Mouse (Mus musculus) heart, embryonic 11.5 days (tissue): ENCODE measurements around the gene Mall. TPM values are rescaled to one million over a fixed set of nuclear protein-coding genes. Genes with fewer than 3 reads are reported as not detected.
A peak's percentile ranks its signal among the peaks of the same experiment; 100 is the strongest.

Source experiments
- ATAC-seq: fragments of 200-750 bp; cut with Nextera tagmentation; replicated peaks from 2 replicates; pipeline ENCODE4 v1.8.0; 2017; ENCODE audit warnings: moderate library complexity; ENCODE audit not compliant: insufficient number of reproducible peaks, low FRiP score, low TSS enrichment
- H3K27ac ChIP-seq: fragments of 300-500 bp; sonication (generic); 2 replicates; pipeline ENCODE4 v1.5.1; 2014; ENCODE audit warnings: mild to moderate bottlenecking, low read depth, low read length
- H3K27me3 ChIP-seq: fragments of 300-500 bp; sonication (generic); 2 replicates; pipeline ENCODE4 v1.6.1; 2014; ENCODE audit warnings: mild to moderate bottlenecking, low read length, mixed read lengths; ENCODE audit not compliant: control insufficient read depth, insufficient read depth
- H3K36me3 ChIP-seq: fragments of 300-500 bp; sonication (generic); 2 replicates; pipeline ENCODE4 v1.6.1; 2014; ENCODE audit warnings: mild to moderate bottlenecking, low read length, moderate library complexity, mixed read lengths; ENCODE audit not compliant: control insufficient read depth, insufficient read depth
- H3K4me1 ChIP-seq: fragments of 300-500 bp; sonication (generic); 2 replicates; pipeline ENCODE4 v1.6.1; 2014; ENCODE audit warnings: low read length; ENCODE audit not compliant: control insufficient read depth, insufficient read depth
- H3K4me2 ChIP-seq: fragments of 300-500 bp; sonication (generic); 2 replicates; pipeline ENCODE4 v1.6.1; 2014; ENCODE audit warnings: mild to moderate bottlenecking, moderate library complexity
- H3K4me3 ChIP-seq: fragments of 300-500 bp; sonication (generic); 2 replicates; pipeline ENCODE4 v1.5.1; 2014; ENCODE audit warnings: low read depth, low read length
- H3K9ac ChIP-seq: fragments of 300-500 bp; sonication (generic); 2 replicates; pipeline ENCODE4 v1.6.1; 2014; ENCODE audit warnings: mild to moderate bottlenecking, low read depth, low read length, moderate library complexity
- H3K9me3 ChIP-seq: fragments of 300-500 bp; sonication (generic); replicated peaks from 2 replicates; pipeline ENCODE4 v1.6.1; 2016; ENCODE audit warnings: low read length; ENCODE audit not compliant: control insufficient read depth
- WGBS: fragments of 180-500 bp; shearing (Covaris S2); extraction: QIAGEN DNeasy Blood & Tissue Kit; methylation state at CpG from one replicate; pipeline ENCODE4 v1.1.7; 2014; ENCODE audit not compliant: insufficient replicate concordance; 5-methylcytosine and 5-hydroxymethylcytosine counted together
- polyA plus RNA-seq: library from polyadenylated mRNA; unstranded; fragments of >200 nt; fragmentation: Nextera tagmentation; extraction: Ambion mirVana; gene quantifications from 2 replicates; pipeline ENCODE4 v1.2.1, GENCODE M21; 2014

Mall gene
- polyA plus RNA-seq, 1 experiment from 2014 or later, result 2.5 TPM

DNA sequence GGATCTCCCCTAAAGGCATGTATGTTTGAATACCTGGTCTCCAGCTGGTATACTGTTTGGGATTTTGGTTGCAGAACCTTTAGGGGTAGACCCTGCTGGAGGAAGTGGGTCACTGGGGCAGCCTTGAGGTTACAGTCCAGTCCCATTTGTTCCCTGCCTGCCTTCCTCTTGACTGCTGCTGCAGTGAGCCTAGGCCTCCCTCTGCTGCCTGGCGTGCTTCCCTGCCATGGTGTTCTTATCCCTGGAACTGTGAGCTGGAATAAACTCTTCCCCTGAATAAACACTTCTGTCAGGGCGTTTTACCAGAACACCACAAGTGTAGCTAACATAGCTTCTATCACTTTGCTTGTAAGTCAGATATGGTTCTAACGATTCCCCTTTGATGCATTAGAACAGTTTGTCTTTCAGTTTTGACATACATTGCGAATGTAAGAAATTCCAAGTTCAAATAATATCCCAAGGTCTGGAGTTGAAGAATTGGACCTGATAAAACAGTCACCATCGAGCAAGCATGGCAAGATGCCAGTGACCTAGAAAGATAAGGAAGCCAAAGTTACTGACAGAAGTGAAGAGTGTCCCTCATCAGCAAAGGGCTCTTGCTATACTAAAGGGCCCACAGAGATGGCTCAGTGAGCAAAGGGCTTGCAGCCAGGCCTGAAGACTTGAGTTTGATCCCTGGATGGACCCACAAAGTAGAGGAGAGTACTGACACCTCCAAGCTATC is 29.6 kb upstream of the Mall start:
- Histone ChIP-seq H3K4me1 (peaks cover 7% of the 10 kb centered on the region), H3K4me3 (no peak overlapping the region), H3K9ac (no peak overlapping the region), H3K27me3 (no peaks in the 10 kb centered on the region), H3K27ac (no peak overlapping the region), H3K4me2 (no peak overlapping the region), H3K36me3 (no peaks in the 10 kb centered on the region), H3K9me3 (no peaks in the 10 kb centered on the region)
- WGBS, result 49% methylated on average over 5 of the region's 5 CpGs
- no peak for ATAC-seq

DNA sequence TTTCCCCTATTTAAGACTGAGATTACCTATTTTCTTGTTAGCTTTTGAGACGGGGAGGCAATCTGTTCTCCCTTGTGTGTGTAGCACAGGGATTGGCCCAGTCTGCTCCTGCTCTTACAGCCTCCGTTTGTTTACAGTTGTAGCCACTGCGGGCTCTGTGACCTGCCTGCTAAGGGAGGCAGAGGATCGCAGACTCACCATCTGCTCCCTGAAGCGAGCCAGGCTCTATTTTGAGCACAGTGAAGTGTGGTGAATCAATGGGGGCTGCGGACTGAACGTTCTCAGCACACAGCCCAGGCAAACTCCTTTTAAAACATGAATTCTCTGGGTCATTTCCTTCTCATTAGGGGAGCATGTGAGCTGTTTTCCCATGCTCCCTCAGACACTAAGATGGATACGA is 27.4 kb upstream of the Mall start:
- Histone ChIP-seq H3K9ac (peak overlapping the region; percentile 43; the same call in 1 of the 2 replicates), H3K27ac (no peak overlapping the region), H3K4me2 (peak overlapping the region; percentile 31; the same call in 1 of the 2 replicates), H3K36me3 (no peaks in the 10 kb centered on the region), H3K4me3 (no peak overlapping the region), H3K9me3 (no peaks in the 10 kb centered on the region), H3K27me3 (no peaks in the 10 kb centered on the region), H3K4me1 (peaks cover 7% of the 10 kb centered on the region)
- WGBS, result 28% methylated on average over 8 of the region's 8 CpGs
- no peak for ATAC-seq

DNA sequence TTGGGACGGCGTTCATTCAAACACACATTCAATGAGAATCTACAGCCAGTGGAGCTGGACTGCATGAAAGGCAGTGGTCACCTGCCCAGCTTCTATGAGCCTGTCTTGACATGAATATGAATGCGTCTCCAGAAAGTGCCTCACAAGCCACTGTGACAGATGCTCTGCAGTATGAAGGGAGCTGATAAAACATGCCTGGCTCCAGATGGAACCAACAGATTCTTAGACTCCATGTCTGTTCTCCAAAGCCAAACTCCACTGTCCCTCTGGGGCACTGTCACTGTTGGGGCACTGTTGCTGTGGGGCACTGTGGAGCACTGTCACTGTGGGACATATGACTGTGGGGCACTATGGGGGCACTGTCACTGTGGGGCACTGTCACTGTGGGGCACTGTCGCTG is 24.4 kb upstream of the Mall start:
- no peak overlapping the region for H3K4me3 ChIP-seq
- 86% methylated on average over 4 of the region's 4 CpGs for WGBS

DNA sequence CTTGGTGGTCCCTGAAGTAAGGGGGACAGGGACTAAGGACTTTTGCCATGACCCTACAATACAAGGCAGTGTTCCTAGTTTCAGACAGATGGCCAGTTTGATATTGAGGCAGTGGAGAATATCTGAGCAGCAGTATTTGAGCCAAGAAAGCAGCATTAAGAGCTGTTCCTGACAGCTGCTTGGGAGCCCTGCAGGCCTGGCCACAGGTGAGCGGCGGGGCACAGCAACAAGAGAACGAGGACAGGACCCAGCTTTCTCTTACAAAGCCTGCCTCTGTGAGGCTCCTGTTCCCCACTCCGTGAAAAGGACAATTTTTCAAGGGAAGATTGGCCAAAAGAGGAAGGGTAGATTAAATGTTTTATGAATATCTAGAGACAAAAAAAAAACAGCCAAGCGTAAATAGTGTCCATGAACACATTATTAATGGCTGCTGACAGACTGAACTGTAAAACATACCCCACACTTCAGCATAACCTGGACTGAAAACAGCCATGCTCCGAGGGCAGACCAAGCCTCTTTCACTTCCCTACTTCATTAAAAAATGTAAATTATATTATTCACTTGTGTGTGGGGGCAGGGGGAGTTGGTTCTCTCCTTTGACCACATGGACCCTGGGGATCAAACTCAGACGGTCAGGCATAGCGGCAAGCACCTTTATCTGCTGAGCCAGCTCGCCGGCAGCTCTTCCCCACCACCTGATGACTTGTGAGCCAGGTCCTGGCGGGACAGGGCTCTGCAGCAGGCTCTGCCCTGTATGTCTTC is 22.3 kb upstream of the Mall start:
- 0 out of 2 replicates have a peak, but pooled peaks cover 3% of the 10 kb centered on the region for H3K4me1 ChIP-seq
- H3K9ac ChIP-seq, result no peak overlapping the region
- no peak overlapping the region for H3K4me3 ChIP-seq
- no peak overlapping the region for H3K4me2 ChIP-seq
- ATAC-seq, result no peak
- no peaks in the 10 kb centered on the region for H3K27me3 ChIP-seq
- 64% methylated on average over 11 of the region's 11 CpGs for WGBS
- no peak overlapping the region for H3K27ac ChIP-seq
- H3K36me3 ChIP-seq, result no peaks in the 10 kb centered on the region
- H3K9me3 ChIP-seq, result no peaks in the 10 kb centered on the region

More for the DNA sequence above, 24.4 kb upstream of the Mall start:
- no peak overlapping the region for H3K9ac ChIP-seq
- no peak overlapping the region for H3K4me2 ChIP-seq
- no peak overlapping the region for H3K27ac ChIP-seq
- no peaks in the 10 kb centered on the region for H3K27me3 ChIP-seq
- no peaks in the 10 kb centered on the region for H3K9me3 ChIP-seq
- peaks cover 3% of the 10 kb centered on the region; the same call in 1 of the 2 replicates for H3K4me1 ChIP-seq
- H3K36me3 ChIP-seq, result no peaks in the 10 kb centered on the region
- no peak for ATAC-seq

DNA sequence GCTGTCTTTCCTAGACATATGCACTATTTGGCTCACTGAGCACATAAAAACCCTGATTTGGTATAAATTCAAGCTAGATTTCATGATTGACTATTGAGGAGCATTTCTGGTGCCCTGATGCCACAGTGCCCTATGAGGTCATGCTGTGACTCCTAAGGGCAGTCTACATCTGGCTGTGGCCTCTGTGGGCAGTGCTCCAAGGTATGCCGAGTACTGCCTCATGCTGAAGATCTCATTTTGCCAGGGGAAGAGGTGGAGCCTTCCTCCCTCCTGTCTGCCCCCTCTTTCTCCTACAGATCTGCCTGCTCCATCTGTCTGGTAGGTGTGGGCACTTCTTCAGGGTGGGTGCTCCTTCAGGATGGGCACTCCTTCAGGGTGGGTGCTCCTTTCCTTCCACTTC is 19.6 kb upstream of the Mall start:
- Histone ChIP-seq H3K4me3 (no peak overlapping the region), H3K36me3 (no peaks in the 10 kb centered on the region), H3K9ac (no peak overlapping the region), H3K27ac (no peak overlapping the region), H3K27me3 (no peaks in the 10 kb centered on the region), H3K4me2 (no peak overlapping the region), H3K9me3 (no peaks in the 10 kb centered on the region), H3K4me1 (no peaks in the 10 kb centered on the region; the same call in 1 of the 2 replicates)
- ATAC-seq, result no peak
- WGBS, result 53% methylated on average over 1 of the region's 1 CpGs

DNA sequence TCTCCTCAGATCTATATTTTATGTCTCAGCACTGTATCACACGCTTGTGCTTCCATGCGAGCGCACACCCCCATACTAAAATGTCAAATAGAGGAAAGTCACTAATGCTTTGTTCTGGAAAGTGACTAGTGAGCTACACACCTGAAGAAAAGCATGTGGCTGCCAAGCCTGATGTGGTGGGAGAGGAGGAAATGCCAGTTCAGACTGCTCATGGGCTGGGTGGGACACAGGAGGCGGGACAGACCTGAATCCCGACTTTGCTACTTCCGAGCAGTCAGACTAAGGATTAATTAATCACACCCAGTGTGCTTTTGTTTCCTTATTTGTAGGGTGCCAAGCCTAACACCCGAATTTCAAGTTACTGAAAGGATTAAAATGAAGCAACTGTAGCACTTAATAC is 18.6 kb upstream of the Mall start:
- Histone ChIP-seq H3K36me3 (no peaks in the 10 kb centered on the region), H3K4me2 (no peak overlapping the region), H3K9ac (no peak overlapping the region), H3K27ac (no peak overlapping the region), H3K4me1 (no peaks in the 10 kb centered on the region; the same call in 1 of the 2 replicates), H3K27me3 (no peaks in the 10 kb centered on the region), H3K9me3 (no peaks in the 10 kb centered on the region), H3K4me3 (no peak overlapping the region)
- 69% methylated on average over 7 of the region's 7 CpGs for WGBS
- ATAC-seq, result no peak

DNA sequence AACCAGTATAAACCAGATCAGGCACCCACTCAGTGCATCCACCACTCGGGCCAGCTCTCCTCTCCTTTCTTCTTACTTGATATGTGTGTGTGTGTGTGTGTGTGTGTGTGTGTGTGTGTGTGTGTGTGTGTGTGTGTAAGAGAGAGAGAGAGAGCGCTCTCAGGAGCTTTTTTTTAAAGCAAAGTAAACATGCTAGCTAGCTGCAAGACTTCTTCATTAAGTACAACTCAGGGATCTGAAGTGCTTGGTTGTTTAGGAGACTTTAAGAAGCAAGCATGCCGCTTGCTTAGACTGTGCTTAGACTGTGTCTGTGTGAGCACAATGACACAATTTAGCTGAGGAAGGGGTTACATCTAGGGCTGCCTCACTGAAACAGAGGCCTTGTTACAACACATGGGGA is 12.9 kb upstream of the Mall start:
- ATAC-seq, result no peak
- H3K4me3 ChIP-seq, result no peak overlapping the region
- H3K27ac ChIP-seq, result no peak overlapping the region
- H3K4me1 ChIP-seq, result no peaks in the 10 kb centered on the region; the same call in 1 of the 2 replicates
- H3K9me3 ChIP-seq, result no peaks in the 10 kb centered on the region
- H3K27me3 ChIP-seq, result no peaks in the 10 kb centered on the region
- 76% methylated on average over 3 of the region's 3 CpGs for WGBS
- H3K36me3 ChIP-seq, result no peaks in the 10 kb centered on the region
- H3K4me2 ChIP-seq, result no peak overlapping the region
- H3K9ac ChIP-seq, result no peak overlapping the region

DNA sequence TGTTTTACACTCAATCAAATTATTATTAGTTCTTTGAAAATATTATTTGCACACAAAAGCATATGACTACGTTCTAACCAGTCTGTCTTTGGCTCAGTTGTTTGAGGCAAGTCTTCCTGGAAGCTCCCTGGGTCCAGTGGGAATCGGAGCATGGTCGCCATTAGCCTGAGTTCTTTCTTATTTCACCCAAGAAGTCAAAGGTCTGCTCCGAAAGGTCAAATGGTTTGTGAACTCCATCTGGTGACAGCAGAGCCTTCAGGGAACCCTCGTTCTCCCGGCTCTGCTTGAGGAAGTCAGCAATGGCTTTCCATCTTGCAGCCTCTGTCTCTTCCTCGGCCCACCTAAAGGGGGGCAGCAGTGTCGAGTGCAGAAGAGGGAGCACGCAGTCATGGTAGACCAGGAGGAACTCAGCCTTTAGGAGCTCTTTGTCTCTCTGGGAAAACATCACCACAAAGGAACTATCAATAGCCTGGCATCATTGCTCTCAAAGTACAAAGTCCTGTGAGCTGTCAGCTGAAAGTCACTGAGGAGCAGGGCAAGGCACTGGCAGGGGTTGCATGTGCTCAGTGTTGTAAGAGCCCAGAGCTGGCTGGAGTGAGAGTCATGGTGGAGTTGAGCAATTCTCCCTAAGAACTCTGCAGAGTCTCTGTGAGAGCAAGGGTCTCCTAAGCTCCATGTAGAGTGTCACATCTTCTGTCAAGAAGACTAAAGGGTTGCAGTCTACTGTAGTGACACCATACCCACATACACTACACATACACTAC is 11.2 kb upstream of the Mall start:
- H3K9me3 ChIP-seq, result no peaks in the 10 kb centered on the region
- H3K4me3 ChIP-seq, result no peak overlapping the region
- H3K36me3 ChIP-seq, result no peaks in the 10 kb centered on the region
- H3K27ac ChIP-seq, result no peak overlapping the region
- no peak for ATAC-seq
- no peaks in the 10 kb centered on the region; the same call in 1 of the 2 replicates for H3K4me1 ChIP-seq
- H3K27me3 ChIP-seq, result no peaks in the 10 kb centered on the region
- H3K9ac ChIP-seq, result no peak overlapping the region
- 75% methylated on average over 9 of the region's 9 CpGs for WGBS
- H3K4me2 ChIP-seq, result no peak overlapping the region
